Mouse (Mus musculus) G1E (cell line): ENCODE results near the gene Ppp3r1. TPM values are rescaled to one million over a fixed set of nuclear protein-coding genes. Genes with fewer than 3 reads are reported as not detected.

ENCODE experiments used
- ATAC-seq: 2 replicates; pipeline ENCODE4 v1.8.0; 2016; ENCODE audit warnings: mild to moderate bottlenecking; ENCODE audit not compliant: insufficient number of reproducible peaks, poor library complexity, low FRiP score, severe bottlenecking; ENCODE audit errors: extremely low read depth
- DNase-seq: peaks from one replicate; pipeline ENCODE4 v3.0.0; 2012; ENCODE audit warnings: low spot score
- H3K27me3 ChIP-seq: 2 replicates; pipeline ENCODE4 v1.6.1; 2012; ENCODE audit warnings: mild to moderate bottlenecking, low read length, inconsistent platforms; ENCODE audit not compliant: insufficient read depth
- H3K36me3 ChIP-seq: replicated peaks from 2 replicates; pipeline ENCODE3; 2012; ENCODE audit warnings: mild to moderate bottlenecking, inconsistent platforms
- H3K4me1 ChIP-seq: 2 replicates; pipeline ENCODE4 v1.6.1; 2012; ENCODE audit warnings: low read depth, low read length, inconsistent platforms, mixed read lengths; ENCODE audit not compliant: insufficient read depth
- H3K4me3 ChIP-seq: 2 replicates; pipeline ENCODE4 v1.5.1; 2012; ENCODE audit warnings: low read depth, mild to moderate bottlenecking, inconsistent platforms, low read length, moderate library complexity, mixed read lengths
- H3K9me3 ChIP-seq: replicated peaks from 2 replicates; pipeline ENCODE4 v1.6.1; 2012; ENCODE audit warnings: inconsistent platforms
- CTCF ChIP-seq: IDR thresholded peaks from 2 replicates; pipeline ENCODE4 v1.5.1; 2012; ENCODE audit warnings: low read depth, low read length, inconsistent platforms, mixed read lengths
- GATA1 ChIP-seq: IDR thresholded peaks from 2 replicates; pipeline ENCODE4 v1.6.1; 2012; ENCODE audit warnings: borderline replicate concordance, low read length, inconsistent platforms, mixed read lengths
- GATA2 ChIP-seq: IDR thresholded peaks from 2 replicates; pipeline ENCODE4 v1.6.1; 2012; ENCODE audit warnings: low read depth, low read length, inconsistent platforms, borderline replicate concordance
- POLR2AphosphoS5 ChIP-seq: IDR thresholded peaks from 2 replicates; pipeline ENCODE4 v1.6.1; 2012; ENCODE audit warnings: low read depth, low read length, inconsistent platforms; ENCODE audit not compliant: insufficient replicate concordance
- TAL1 ChIP-seq: conservative IDR thresholded peaks from 2 replicates; pipeline ENCODE4 v1.6.1; 2012; ENCODE audit warnings: low read depth, low read length, inconsistent platforms, mixed read lengths
- polyA plus RNA-seq: library from polyadenylated mRNA; stranded (reverse); fragments of >175 nt; gene quantifications from 2 replicates; pipeline ENCODE4 v1.2.3, GENCODE M21; 2012
- total RNA-seq, 2 experiments: library from RNA; stranded (forward) in 1 of 2; stranded (reverse) in 1 of 2; fragments of 200-1000 nt in 1 of 2; fragments of >200 nt in 1 of 2; fragmentation: Nextera tagmentation in 1 of 2; gene quantifications; 2 replicates each; pipeline ENCODE4 v1.2.3; 2014 to 2017

Gene Ppp3r1
- total RNA-seq (2014; fragmentation: Nextera tagmentation) = 80.7 and 87.3 TPM in 2 replicates
- total RNA-seq (2017) = 82.9 and 88.5 TPM in 2 replicates
- 23.0 and 27.7 TPM in 2 replicates for polyA plus RNA-seq

GRCm38 (mm10) chr11:17158858-17159737 lies at the start of gene Ppp3r1:
Ppp3r1 (plus strand) TSS chr11:17159263.
- no peak for TF ChIP-seq CTCF
- Histone ChIP-seq H3K4me1 (peaks cover 37% of the 10 kb centered on the region), H3K36me3 (peaks cover 17% of the 10 kb centered on the region), H3K4me3 (peak within 1 kb of the TSS; percentile 87), H3K9me3 (no peaks in the 10 kb centered on the region), H3K27me3 (no peaks in the 10 kb centered on the region)
- DNase-seq (peak; percentile 80), ATAC-seq (peak; percentile 91)

- TF ChIP-seq GATA2 (no peak), GATA1 (no peak), POLR2AphosphoS5 (no peak), CTCF (no peak), TAL1 (no peak)
- H3K27me3 ChIP-seq = peaks cover 3% of the 10 kb centered on the region; the same call in 1 of the 2 replicates
- no peak overlapping the region for H3K4me3 ChIP-seq
- H3K4me1 ChIP-seq = no peaks in the 10 kb centered on the region
- no peak for ATAC-seq
- no peak for DNase-seq
- H3K9me3 ChIP-seq = no peaks in the 10 kb centered on the region
- H3K36me3 ChIP-seq = no peaks in the 10 kb centered on the region
These were observed 46.5 kb upstream of the Ppp3r1 start for GRCm38 (mm10) chr11:17112419-17113090.

- Histone ChIP-seq H3K36me3 (no peaks in the 10 kb centered on the region), H3K4me1 (no peaks in the 10 kb centered on the region), H3K27me3 (peaks cover 15% of the 10 kb centered on the region), H3K9me3 (no peaks in the 10 kb centered on the region), H3K4me3 (no peak overlapping the region)
- DNase-seq (no peak), ATAC-seq (no peak)
- TF ChIP-seq POLR2AphosphoS5 = no peak
- TF ChIP-seq TAL1 = no peak
- TF ChIP-seq GATA2 = no peak
- TF ChIP-seq CTCF = no peak
- no peak for TF ChIP-seq GATA1
These were observed 32.6 kb upstream of the Ppp3r1 start for GRCm38 (mm10) chr11:17126418-17126817.

GRCm38 (mm10) chr11:17135638-17136037 lies 23.4 kb upstream of the Ppp3r1 start:
- DNase-seq (no peak), ATAC-seq (no peak)
- no peaks in the 10 kb centered on the region for H3K9me3 ChIP-seq
- H3K27me3 ChIP-seq = peaks cover 15% of the 10 kb centered on the region
- H3K36me3 ChIP-seq = no peaks in the 10 kb centered on the region
- TF ChIP-seq CTCF (no peak), GATA2 (no peak), POLR2AphosphoS5 (no peak)
- H3K4me1 ChIP-seq = no peaks in the 10 kb centered on the region
- no peak overlapping the region for H3K4me3 ChIP-seq

GRCm38 (mm10) chr11:17138306-17139033 lies 20.6 kb upstream of the Ppp3r1 start:
- TF ChIP-seq GATA2 (no peak), GATA1 (no peak), POLR2AphosphoS5 (no peak), CTCF (no peak), TAL1 (no peak)

GRCm38 (mm10) chr11:17159738-17160241 lies 727 bp downstream of the Ppp3r1 start:
- H3K27me3 ChIP-seq = no peaks in the 10 kb centered on the region
- no peaks in the 10 kb centered on the region for H3K9me3 ChIP-seq
- peaks cover 19% of the 10 kb centered on the region for H3K36me3 ChIP-seq
- peaks cover 39% of the 10 kb centered on the region for H3K4me1 ChIP-seq
- DNase-seq = peak; percentile 34
- H3K4me3 ChIP-seq = peak overlapping the region; percentile 87
- ATAC-seq = no peak
- TF ChIP-seq GATA2 (no peak), POLR2AphosphoS5 (no peak), GATA1 (no peak), TAL1 (no peak), CTCF (no peak)

More at GRCm38 (mm10) chr11:17138306-17139033, 20.6 kb upstream of the Ppp3r1 start:
- DNase-seq = no peak
- H3K4me1 ChIP-seq = no peaks in the 10 kb centered on the region
- H3K4me3 ChIP-seq = no peak overlapping the region
- ATAC-seq = no peak
- no peaks in the 10 kb centered on the region for H3K36me3 ChIP-seq
- no peaks in the 10 kb centered on the region for H3K9me3 ChIP-seq
- H3K27me3 ChIP-seq = peaks cover 16% of the 10 kb centered on the region
